Mouse (Mus musculus) testis, postnatal 14 days (tissue): ENCODE measurements around the gene Plxna4.

Source experiments
- DNase-seq: peaks from one replicate; pipeline ENCODE4 v3.0.0; 2021; ENCODE audit warnings: low spot score

Gene Plxna4

GRCm38 (mm10) chr6:32346015-32346414 lies 242.0 kb downstream of the Plxna4 start:
- DNase-seq, result no peak

- DNase-seq, result no peak
Measured at GRCm38 (mm10) chr6:32342727-32343126, 245.3 kb downstream of the Plxna4 start.

- no peak for DNase-seq
Measured at GRCm38 (mm10) chr6:32342272-32342671, 245.7 kb downstream of the Plxna4 start.

GRCm38 (mm10) chr6:32338416-32338943 lies 249.5 kb downstream of the Plxna4 start:
- no peak for DNase-seq

GRCm38 (mm10) chr6:32331281-32331680 lies 256.7 kb downstream of the Plxna4 start:
- DNase-seq, result no peak

GRCm38 (mm10) chr6:32330034-32330795 lies 257.8 kb downstream of the Plxna4 start:
- DNase-seq, result no peak

- DNase-seq, result peak; percentile 18
Measured at GRCm38 (mm10) chr6:32328028-32328427, 260.0 kb downstream of the Plxna4 start.

GRCm38 (mm10) chr6:32327173-32327572 lies 260.8 kb downstream of the Plxna4 start:
- no peak for DNase-seq

GRCm38 (mm10) chr6:32326406-32326805 lies 261.6 kb downstream of the Plxna4 start:
- no peak for DNase-seq

- no peak for DNase-seq
Measured at GRCm38 (mm10) chr6:32325851-32326250, 262.1 kb downstream of the Plxna4 start.

GRCm38 (mm10) chr6:32321187-32321586 lies 266.8 kb downstream of the Plxna4 start:
- DNase-seq, result no peak

GRCm38 (mm10) chr6:32320254-32320653 lies 267.7 kb downstream of the Plxna4 start:
- no peak for DNase-seq

- DNase-seq, result no peak
Measured at GRCm38 (mm10) chr6:32317470-32317869, 270.5 kb downstream of the Plxna4 start.

- peak; percentile 9 for DNase-seq
Measured at GRCm38 (mm10) chr6:32315011-32315450, 273.0 kb downstream of the Plxna4 start.

- DNase-seq, result no peak
Measured at GRCm38 (mm10) chr6:32309147-32309546, 278.8 kb downstream of the Plxna4 start.

GRCm38 (mm10) chr6:32300611-32301010 lies 287.4 kb downstream of the Plxna4 start:
- no peak for DNase-seq

GRCm38 (mm10) chr6:32281457-32281856 lies 306.5 kb downstream of the Plxna4 start:
- no peak for DNase-seq

- no peak for DNase-seq
Measured at GRCm38 (mm10) chr6:32280728-32281127, 307.3 kb downstream of the Plxna4 start.

- no peak for DNase-seq
Measured at GRCm38 (mm10) chr6:32271463-32271862, 316.5 kb downstream of the Plxna4 start.

- DNase-seq, result no peak
Measured at GRCm38 (mm10) chr6:32266085-32266484, 321.9 kb downstream of the Plxna4 start.

GRCm38 (mm10) chr6:32261339-32261738 lies 326.7 kb downstream of the Plxna4 start:
- DNase-seq, result peak; percentile 51

- DNase-seq, result no peak
Measured at GRCm38 (mm10) chr6:32260341-32260740, 327.7 kb downstream of the Plxna4 start.

- no peak for DNase-seq
Measured at GRCm38 (mm10) chr6:32255191-32255590, 332.8 kb downstream of the Plxna4 start.

GRCm38 (mm10) chr6:32252168-32252567 lies 335.8 kb downstream of the Plxna4 start:
- no peak for DNase-seq
